Mouse (Mus musculus) MEL (cell line): ENCODE measurements around the gene Inmt. TPM values are rescaled to one million over a fixed set of nuclear protein-coding genes. Genes with fewer than 3 reads are reported as not detected.
A peak's percentile ranks its signal among the peaks of the same experiment; 100 is the strongest.

Experiments used
- DNase-seq: peaks from one replicate; pipeline ENCODE4 v3.0.0; 2011; ENCODE audit warnings: low read depth, low spot score
- H3K27ac ChIP-seq: 2 replicates; pipeline ENCODE4 v1.5.1; 2012; ENCODE audit warnings: low read depth, mild to moderate bottlenecking, control low read depth, low read length, moderate library complexity; ENCODE audit not compliant: control insufficient read depth
- H3K27me3 ChIP-seq, 2 experiments: fragments of 150-350 bp in 1 of 2; sonication (generic) in 1 of 2; 2 replicates each; pipeline ENCODE4 v1.6.1; 2012; ENCODE audit warnings: low read length in 2 of 2, mild to moderate bottlenecking in 2 of 2, improper control_type of control experiment in 1 of 2, moderate library complexity in 1 of 2; ENCODE audit not compliant: insufficient read depth in 2 of 2, control insufficient read depth in 1 of 2
- H3K36me3 ChIP-seq, 2 experiments: 2 replicates each; pipeline ENCODE4 v1.6.1; 2012 to 2014; ENCODE audit warnings: low read length in 2 of 2, improper control_type of control experiment in 1 of 2, inconsistent platforms in 1 of 2, mild to moderate bottlenecking in 1 of 2; ENCODE audit not compliant: insufficient read depth in 2 of 2, control insufficient read depth in 1 of 2
- H3K4me1 ChIP-seq, 2 experiments: fragments of 150-350 bp in 1 of 2; sonication (generic) in 1 of 2; 2 replicates each; pipeline ENCODE4 v1.6.1; 2012; ENCODE audit warnings: low read length in 2 of 2, improper control_type of control experiment in 1 of 2, mild to moderate bottlenecking in 1 of 2; ENCODE audit not compliant: insufficient read depth in 2 of 2, control insufficient read depth in 1 of 2
- H3K4me3 ChIP-seq, 2 experiments: fragments of 150-350 bp in 1 of 2; sonication (generic) in 1 of 2; 2 replicates each; pipeline ENCODE4 v1.5.1; 2012; ENCODE audit warnings: low read depth in 2 of 2, low read length in 2 of 2, mild to moderate bottlenecking in 2 of 2, moderate library complexity in 2 of 2, control low read depth in 1 of 2, improper control_type of control experiment in 1 of 2; ENCODE audit not compliant: control insufficient read depth in 1 of 2, insufficient read depth in 1 of 2
- H3K79me2 ChIP-seq: 2 replicates; pipeline ENCODE4 v1.6.1; 2012; ENCODE audit warnings: mild to moderate bottlenecking, low read length, moderate library complexity; ENCODE audit not compliant: control insufficient read depth, poor library complexity, insufficient read depth
- H3K9ac ChIP-seq: 2 replicates; pipeline ENCODE4 v1.6.1; 2012; ENCODE audit warnings: low read depth, mild to moderate bottlenecking, control low read depth, low read length, moderate library complexity; ENCODE audit not compliant: control insufficient read depth, poor library complexity, severe bottlenecking
- H3K9me3 ChIP-seq: fragments of 150-350 bp; sonication (generic); replicated peaks from 2 replicates; pipeline ENCODE4 v1.6.1; 2012; ENCODE audit warnings: mild to moderate bottlenecking, low read length, improper control_type of control experiment, moderate library complexity; ENCODE audit not compliant: insufficient read depth
- BHLHE40 ChIP-seq: IDR thresholded peaks from 2 replicates; pipeline ENCODE4 v1.6.1; 2012; ENCODE audit warnings: low read depth, mild to moderate bottlenecking, inconsistent platforms, low read length, improper control_type of control experiment, borderline replicate concordance
- CHD1 ChIP-seq: IDR thresholded peaks from 2 replicates; pipeline ENCODE4 v1.6.1; 2012; ENCODE audit warnings: low read depth, mild to moderate bottlenecking, inconsistent platforms, low read length, improper control_type of control experiment
- CTCF ChIP-seq, 3 experiments: IDR thresholded peaks in 2 of 3; conservative IDR thresholded peaks in 1 of 3; 2 replicates each; pipeline ENCODE4 v1.5.1; 2011 to 2012; ENCODE audit warnings: low read length in 3 of 3, low read depth in 2 of 3, mild to moderate bottlenecking in 2 of 3, improper control_type of control experiment in 1 of 3, inconsistent platforms in 1 of 3, mixed read lengths in 1 of 3, moderate library complexity in 1 of 3; ENCODE audit not compliant: control insufficient read depth in 1 of 3, insufficient read depth in 1 of 3, poor library complexity in 1 of 3, severe bottlenecking in 1 of 3
- E2F4 ChIP-seq: IDR thresholded peaks from 2 replicates; pipeline ENCODE4 v1.6.1; 2011; ENCODE audit warnings: low read depth, low read length, improper control_type of control experiment, borderline replicate concordance
- ELF1 ChIP-seq: IDR thresholded peaks from 2 replicates; pipeline ENCODE4 v1.6.1; 2014; ENCODE audit warnings: low read depth, mild to moderate bottlenecking, inconsistent platforms, low read length, improper control_type of control experiment, moderate library complexity
- GABPA ChIP-seq: IDR thresholded peaks from 2 replicates; pipeline ENCODE4 v1.6.1; 2012; ENCODE audit warnings: low read depth, mild to moderate bottlenecking, inconsistent platforms, low read length, improper control_type of control experiment, moderate library complexity
- GATA1 ChIP-seq: IDR thresholded peaks from 2 replicates; pipeline ENCODE4 v1.6.1; 2011; ENCODE audit warnings: low read depth, low read length, improper control_type of control experiment
- HCFC1 ChIP-seq: IDR thresholded peaks from 2 replicates; pipeline ENCODE4 v1.6.1; 2012; ENCODE audit warnings: low read depth, mild to moderate bottlenecking, inconsistent platforms, low read length, improper control_type of control experiment, moderate library complexity
- MAZ ChIP-seq: IDR thresholded peaks from 2 replicates; pipeline ENCODE4 v1.6.1; 2012; ENCODE audit warnings: low read depth, mild to moderate bottlenecking, inconsistent platforms, low read length, improper control_type of control experiment
- MEF2A ChIP-seq: IDR thresholded peaks from 2 replicates; pipeline ENCODE4 v1.6.1; 2014; ENCODE audit warnings: low read depth, mild to moderate bottlenecking, inconsistent platforms, low read length, improper control_type of control experiment; ENCODE audit not compliant: poor library complexity, insufficient replicate concordance, severe bottlenecking; ENCODE audit errors: extremely low read depth
- MXI1 ChIP-seq: IDR thresholded peaks from 2 replicates; pipeline ENCODE4 v1.6.1; 2011; ENCODE audit warnings: mild to moderate bottlenecking, low read depth, low read length, improper control_type of control experiment
- MYC ChIP-seq: IDR thresholded peaks from 2 replicates; pipeline ENCODE4 v1.6.1; 2011; ENCODE audit warnings: low read depth, mild to moderate bottlenecking, low read length, improper control_type of control experiment, moderate library complexity
- NELFE ChIP-seq: IDR thresholded peaks from 2 replicates; pipeline ENCODE4 v1.6.1; 2011; ENCODE audit warnings: low read depth, low read length, improper control_type of control experiment
- NRF1 ChIP-seq: IDR thresholded peaks from 2 replicates; pipeline ENCODE4 v1.6.1; 2014; ENCODE audit warnings: low read depth, mild to moderate bottlenecking, inconsistent platforms, low read length, improper control_type of control experiment, moderate library complexity; ENCODE audit not compliant: poor library complexity, insufficient read depth, severe bottlenecking
- POLR2A ChIP-seq, 2 experiments: IDR thresholded peaks; 2 replicates each; pipeline ENCODE4 v1.6.1; 2011 to 2012; ENCODE audit warnings: low read length in 2 of 2, mild to moderate bottlenecking in 2 of 2, control low read depth in 1 of 2, improper control_type of control experiment in 1 of 2, low read depth in 1 of 2, moderate library complexity in 1 of 2; ENCODE audit not compliant: control insufficient read depth in 1 of 2, insufficient read depth in 1 of 2, poor library complexity in 1 of 2
- RAD21 ChIP-seq: IDR thresholded peaks from 2 replicates; pipeline ENCODE4 v1.6.1; 2011; ENCODE audit warnings: mild to moderate bottlenecking, low read depth, low read length, improper control_type of control experiment
- RCOR1 ChIP-seq: IDR thresholded peaks from 2 replicates; pipeline ENCODE4 v1.6.1; 2012; ENCODE audit warnings: low read depth, mild to moderate bottlenecking, inconsistent platforms, low read length, improper control_type of control experiment
- SIN3A ChIP-seq: IDR thresholded peaks from 2 replicates; pipeline ENCODE4 v1.6.1; 2012; ENCODE audit warnings: low read length, improper control_type of control experiment, inconsistent platforms
- SMC3 ChIP-seq: IDR thresholded peaks from 2 replicates; pipeline ENCODE4 v1.6.1; 2011; ENCODE audit warnings: low read depth, low read length, improper control_type of control experiment
- TBP ChIP-seq: IDR thresholded peaks from 2 replicates; pipeline ENCODE4 v1.8.0; 2011; ENCODE audit warnings: low read depth, low read length, improper control_type of control experiment
- TCF12 ChIP-seq: IDR thresholded peaks from 2 replicates; pipeline ENCODE4 v1.6.1; 2014; ENCODE audit warnings: low read depth, mild to moderate bottlenecking, inconsistent platforms, low read length, improper control_type of control experiment, moderate library complexity
- UBTF ChIP-seq: IDR thresholded peaks from 2 replicates; pipeline ENCODE4 v1.6.1; 2012; ENCODE audit warnings: low read depth, mild to moderate bottlenecking, inconsistent platforms, low read length, improper control_type of control experiment, moderate library complexity, borderline replicate concordance; ENCODE audit not compliant: insufficient read depth
- USF2 ChIP-seq, 2 experiments: IDR thresholded peaks; 2 replicates each; pipeline ENCODE4 v1.6.1; 2011 to 2012; ENCODE audit warnings: improper control_type of control experiment in 2 of 2, low read length in 2 of 2, borderline replicate concordance in 1 of 2, inconsistent platforms in 1 of 2, low read depth in 1 of 2, mild to moderate bottlenecking in 1 of 2; ENCODE audit not compliant: insufficient read depth in 1 of 2
- ZC3H11A ChIP-seq: IDR thresholded peaks from 2 replicates; pipeline ENCODE4 v1.6.1; 2012; ENCODE audit warnings: low read depth, mild to moderate bottlenecking, inconsistent platforms, low read length, improper control_type of control experiment
- ZMIZ1 ChIP-seq: IDR thresholded peaks from 2 replicates; pipeline ENCODE4 v1.6.1; 2012; ENCODE audit warnings: low read depth, mild to moderate bottlenecking, inconsistent platforms, low read length, improper control_type of control experiment, moderate library complexity
- ZNF384 ChIP-seq: IDR thresholded peaks from 2 replicates; pipeline ENCODE4 v1.6.1; 2012; ENCODE audit warnings: low read depth, mild to moderate bottlenecking, inconsistent platforms, low read length, improper control_type of control experiment
- polyA plus RNA-seq, 2 experiments: library from polyadenylated mRNA; stranded (reverse) in 1 of 2; unstranded in 1 of 2; fragments of >175 nt in 1 of 2; fragments of >200 nt in 1 of 2; gene quantifications; 2 replicates each; pipeline versions ENCODE4 v1.2.1 to v1.2.4; 2012; ENCODE audit warnings: low replicate concordance in 2 of 2, low read depth in 1 of 2; ENCODE audit not compliant: insufficient read length in 2 of 2, insufficient read depth in 1 of 2, missing spikeins in 1 of 2
- total RNA-seq: library from RNA; depleted of rRNA; stranded (reverse); fragments of 300-350 nt; gene quantifications from 2 replicates; pipeline ENCODE4 v1.2.3, GENCODE M21; 2012

Gene Inmt
- total and polyA plus RNA-seq, 3 experiments = 0.11 to 0.42 TPM; not detected in 1

GRCm38 (mm10) chr6:55177060-55177732 is 2.4 kb upstream of the Inmt start:
- H3K79me2 ChIP-seq = no peaks in the 10 kb centered on the region
- peaks cover 3 to 6% of the 10 kb centered on the region in 2 experiments for H3K4me1 ChIP-seq
- TF ChIP-seq RAD21 (peak; percentile 44), ZC3H11A (peak; percentile 27; the same call in 1 of the 2 replicates), ZMIZ1 (no peak), SMC3 (peak; percentile 57), CTCF (IDR thresholded peaks at IDR 0.05 in 2 of 3, conservative IDR thresholded peaks at IDR 0.05 in 1 of 3; ENCODE audit: control insufficient read depth in 1 of 3, insufficient read depth in 1 of 3, low read depth in 2 of 3, low read length in 3 of 3, poor library complexity in 1 of 3, severe bottlenecking in 1 of 3) (peak; percentile 44 to 66 (median 47))
- no peaks in the 10 kb centered on the region for H3K27me3 ChIP-seq
- H3K4me3 ChIP-seq = no peak overlapping the region
- DNase-seq = peak; percentile 43
- H3K27ac ChIP-seq = no peak overlapping the region
- H3K9me3 ChIP-seq = no peaks in the 10 kb centered on the region
- H3K36me3 ChIP-seq = peaks cover 0 to 2% of the 10 kb centered on the region in 2 experiments; a peak in 1 of 4 replicates
- H3K9ac ChIP-seq = no peak overlapping the region

GRCm38 (mm10) chr6:55175892-55176291 is 1.0 kb upstream of the Inmt start:
- no peaks in the 10 kb centered on the region for H3K9me3 ChIP-seq
- no peaks in the 10 kb centered on the region for H3K27me3 ChIP-seq

GRCm38 (mm10) chr6:55175456-55175855 is 613 bp upstream of the Inmt start:
- Histone ChIP-seq H3K9me3 (no peaks in the 10 kb centered on the region), H3K4me3 (no peak overlapping the region), H3K36me3 (peaks cover 0 to 2% of the 10 kb centered on the region in 2 experiments; a peak in 1 of 4 replicates), H3K27ac (no peak overlapping the region), H3K79me2 (no peaks in the 10 kb centered on the region), H3K9ac (no peak overlapping the region), H3K4me1 (peaks cover 3 to 6% of the 10 kb centered on the region in 2 experiments), H3K27me3 (no peaks in the 10 kb centered on the region)
- DNase-seq = peak; percentile 64
- TF ChIP-seq UBTF (no peak), MXI1 (no peak), ZMIZ1 (no peak), TBP (no peak), ZNF384 (no peak), E2F4 (no peak), MAZ (peak; percentile 16; the same call in 1 of the 2 replicates), HCFC1 (no peak), BHLHE40 (no peak), RAD21 (no peak), SIN3A (no peak), USF2 (IDR thresholded peaks at IDR 0.05; ENCODE audit: borderline replicate concordance in 1 of 2, insufficient read depth in 1 of 2, low read depth in 1 of 2, low read length in 2 of 2) (no peak), GABPA (no peak), NRF1 (no peak), NELFE (no peak), GATA1 (peak; percentile 43; the same call in 1 of the 2 replicates), TCF12 (0 out of 2 replicates have a peak, but pooled peaks have one; percentile 19), POLR2A (IDR thresholded peaks at IDR 0.05; ENCODE audit: control insufficient read depth in 1 of 2, insufficient read depth in 1 of 2, low read depth in 1 of 2, low read length in 2 of 2, poor library complexity in 1 of 2) (no peak)

More at GRCm38 (mm10) chr6:55175892-55176291, 1.0 kb upstream of the Inmt start:
- H3K4me3 ChIP-seq = no peak overlapping the region
- H3K27ac ChIP-seq = peak overlapping the region; percentile 34; the same call in 1 of the 2 replicates
- H3K9ac ChIP-seq = no peak overlapping the region
- H3K4me1 ChIP-seq = peaks cover 3 to 6% of the 10 kb centered on the region in 2 experiments
- peak; percentile 15 for DNase-seq
- H3K79me2 ChIP-seq = no peaks in the 10 kb centered on the region
- peaks cover 0 to 2% of the 10 kb centered on the region in 2 experiments; a peak in 1 of 4 replicates for H3K36me3 ChIP-seq
- no peak for TF ChIP-seq MEF2A
- TF ChIP-seq MYC = no peak
- TF ChIP-seq NELFE = no peak
- no peak for TF ChIP-seq ZC3H11A
- TF ChIP-seq MXI1 = no peak
- TF ChIP-seq ELF1 = no peak
- no peak for TF ChIP-seq CHD1
- TF ChIP-seq RCOR1 = no peak
- TF ChIP-seq, all 39 proteins: peak for 0
